Mouse (Mus musculus) embryonic fibroblast, embryonic 13.5 days (primary cell): Measurements from ENCODE around the gene 6820408C15Rik. TPM values are rescaled to one million over a fixed set of nuclear protein-coding genes. Genes with fewer than 3 reads are reported as not detected.

Experiments
- H3K27ac ChIP-seq: 2 replicates; pipeline ENCODE4 v1.5.1; 2012; ENCODE audit warnings: low read length, control low read depth, inconsistent platforms; ENCODE audit not compliant: insufficient read depth
- H3K4me1 ChIP-seq: 2 replicates; pipeline ENCODE4 v1.6.1; 2011; ENCODE audit warnings: low read length; ENCODE audit not compliant: control insufficient read depth, insufficient read depth
- H3K4me3 ChIP-seq: 2 replicates; pipeline ENCODE4 v1.5.1; 2011; ENCODE audit warnings: mild to moderate bottlenecking, control low read depth, low read length; ENCODE audit not compliant: insufficient read depth
- CTCF ChIP-seq: IDR thresholded peaks from 2 replicates; pipeline ENCODE4 v1.5.1; 2011; ENCODE audit warnings: mild to moderate bottlenecking, control low read depth, low read length, moderate library complexity, borderline replicate concordance; ENCODE audit not compliant: insufficient read depth
- POLR2A ChIP-seq: IDR thresholded peaks from 2 replicates; pipeline ENCODE4 v1.6.1; 2011; ENCODE audit warnings: low read depth, mild to moderate bottlenecking, control low read depth, low read length, moderate library complexity
- polyA plus RNA-seq: library from polyadenylated mRNA; stranded (reverse); fragments of >200 nt; gene quantifications from 2 replicates; pipeline ENCODE4 v1.2.4, GENCODE M21; 2011; ENCODE audit warnings: low read depth; ENCODE audit not compliant: missing spikeins, insufficient read length

Gene 6820408C15Rik
- polyA plus RNA-seq, result 0.30 TPM in 1 of 2 replicates, not detected in the other

- peaks cover 8% of the 10 kb centered on the region for H3K4me1 ChIP-seq
- peak within 1 kb of the TSS; percentile 64 for H3K27ac ChIP-seq
- peak within 1 kb of the TSS; percentile 63 for H3K4me3 ChIP-seq
- TF ChIP-seq CTCF, result no peak
- no peak for TF ChIP-seq POLR2A
Measured at GRCm38 (mm10) chr2:152415287-152415686, at the start of gene 6820408C15Rik. Gene 6820408C15Rik, plus strand, starts transcription at chr2:152415587.

GRCm38 (mm10) chr2:152367917-152368316 lies 47.5 kb upstream of the 6820408C15Rik start:
- Histone ChIP-seq H3K4me1 (no peaks in the 10 kb centered on the region), H3K27ac (no peak overlapping the region), H3K4me3 (no peak overlapping the region)
- no peak for TF ChIP-seq CTCF
- TF ChIP-seq POLR2A, result no peak

- Histone ChIP-seq H3K4me3 (no peak overlapping the region), H3K27ac (no peak overlapping the region), H3K4me1 (no peaks in the 10 kb centered on the region)
- TF ChIP-seq CTCF (peak; percentile 88), POLR2A (no peak)
Measured at GRCm38 (mm10) chr2:152368532-152369140, 46.8 kb upstream of the 6820408C15Rik start.

- Histone ChIP-seq H3K27ac (no peak overlapping the region), H3K4me1 (no peaks in the 10 kb centered on the region), H3K4me3 (no peak overlapping the region)
- no peak for TF ChIP-seq CTCF
- TF ChIP-seq POLR2A, result no peak
Measured at GRCm38 (mm10) chr2:152372104-152372503, 43.3 kb upstream of the 6820408C15Rik start.

- H3K4me1 ChIP-seq, result no peaks in the 10 kb centered on the region
- H3K4me3 ChIP-seq, result no peak overlapping the region
- H3K27ac ChIP-seq, result no peak overlapping the region
- TF ChIP-seq POLR2A, result no peak
- TF ChIP-seq CTCF, result no peak
Measured at GRCm38 (mm10) chr2:152372661-152373060, 42.7 kb upstream of the 6820408C15Rik start.

GRCm38 (mm10) chr2:152373547-152373946 lies 41.8 kb upstream of the 6820408C15Rik start:
- Histone ChIP-seq H3K4me3 (no peak overlapping the region), H3K4me1 (no peaks in the 10 kb centered on the region), H3K27ac (no peak overlapping the region)
- no peak for TF ChIP-seq POLR2A
- TF ChIP-seq CTCF, result no peak

- Histone ChIP-seq H3K4me1 (no peaks in the 10 kb centered on the region), H3K27ac (no peak overlapping the region), H3K4me3 (no peak overlapping the region)
- no peak for TF ChIP-seq POLR2A
- no peak for TF ChIP-seq CTCF
Measured at GRCm38 (mm10) chr2:152375652-152376344, 39.6 kb upstream of the 6820408C15Rik start.

GRCm38 (mm10) chr2:152376345-152376741 lies 39.0 kb upstream of the 6820408C15Rik start, which contains the start of gene Nrsn2:
Gene Nrsn2, minus strand, starts transcription at chr2:152376638.
- Histone ChIP-seq H3K4me3 (no peak within 1 kb of the TSS), H3K4me1 (no peaks in the 10 kb centered on the region), H3K27ac (no peak within 1 kb of the TSS)
- TF ChIP-seq POLR2A, result no peak
- TF ChIP-seq CTCF, result no peak

GRCm38 (mm10) chr2:152384191-152384590 lies 31.2 kb upstream of the 6820408C15Rik start:
- TF ChIP-seq CTCF, result no peak
- no peak for TF ChIP-seq POLR2A
- no peaks in the 10 kb centered on the region for H3K4me1 ChIP-seq
- H3K4me3 ChIP-seq, result no peak overlapping the region
- no peak overlapping the region for H3K27ac ChIP-seq

- H3K4me1 ChIP-seq, result no peaks in the 10 kb centered on the region
- H3K27ac ChIP-seq, result no peak overlapping the region
- H3K4me3 ChIP-seq, result no peak overlapping the region
- TF ChIP-seq POLR2A (no peak; the same call in 1 of the 2 replicates), CTCF (peak; percentile 34; the same call in 1 of the 2 replicates)
Measured at GRCm38 (mm10) chr2:152392786-152393185, 22.6 kb upstream of the 6820408C15Rik start.
